Mouse (Mus musculus) neural tube, embryonic 15.5 days (tissue): Measurements from ENCODE around the gene Etv6. TPM values are rescaled to one million over a fixed set of nuclear protein-coding genes. Genes with fewer than 3 reads are reported as not detected.

ENCODE experiments used
- ATAC-seq: fragments of 200-750 bp; cut with Nextera tagmentation; 2 replicates; pipeline ENCODE4 v1.8.0; 2017; ENCODE audit warnings: mild to moderate bottlenecking, moderate TSS enrichment, moderate library complexity; ENCODE audit not compliant: low FRiP score
- H3K27ac ChIP-seq: fragments of 300-500 bp; sonication (generic); replicated peaks from 2 replicates; pipeline ENCODE4 v1.5.1; 2015; ENCODE audit warnings: mild to moderate bottlenecking, inconsistent platforms
- H3K27me3 ChIP-seq: fragments of 300-500 bp; sonication (generic); replicated peaks from 2 replicates; pipeline ENCODE4 v1.6.1; 2015; ENCODE audit warnings: inconsistent platforms
- H3K36me3 ChIP-seq: fragments of 300-500 bp; sonication (generic); 2 replicates; pipeline ENCODE4 v1.6.1; 2015; ENCODE audit warnings: inconsistent platforms
- H3K4me1 ChIP-seq: fragments of 300-500 bp; sonication (generic); 2 replicates; pipeline ENCODE4 v1.6.1; 2015; ENCODE audit warnings: inconsistent platforms
- H3K4me2 ChIP-seq: fragments of 300-500 bp; sonication (generic); 2 replicates; pipeline ENCODE4 v1.6.1; 2015; ENCODE audit warnings: inconsistent platforms, mild to moderate bottlenecking, moderate library complexity
- H3K4me3 ChIP-seq: fragments of 300-500 bp; sonication (generic); replicated peaks from 2 replicates; pipeline ENCODE4 v1.5.1; 2015; ENCODE audit warnings: mild to moderate bottlenecking, inconsistent platforms
- H3K9ac ChIP-seq: fragments of 300-500 bp; sonication (generic); replicated peaks from 2 replicates; pipeline ENCODE4 v1.6.1; 2015; ENCODE audit warnings: mild to moderate bottlenecking, inconsistent platforms
- H3K9me3 ChIP-seq: fragments of 300-500 bp; sonication (generic); replicated peaks from 2 replicates; pipeline ENCODE4 v1.6.1; 2016; ENCODE audit warnings: inconsistent platforms
- WGBS: fragments of 180-500 bp; shearing (Covaris S2); methylation state at CpG from one replicate; pipeline ENCODE4 v1.1.7; 2015; ENCODE audit warnings: mixed read lengths; 5-methylcytosine and 5-hydroxymethylcytosine counted together
- polyA plus RNA-seq: library from polyadenylated mRNA; unstranded; fragments of >200 nt; fragmentation: Nextera tagmentation; extraction: Ambion mirVana; gene quantifications from 2 replicates; pipeline ENCODE4 v1.2.1, GENCODE M21; 2015

The Etv6 gene
- polyA plus RNA-seq, 1 experiment from 2014 or later: 5.8 TPM

DNA sequence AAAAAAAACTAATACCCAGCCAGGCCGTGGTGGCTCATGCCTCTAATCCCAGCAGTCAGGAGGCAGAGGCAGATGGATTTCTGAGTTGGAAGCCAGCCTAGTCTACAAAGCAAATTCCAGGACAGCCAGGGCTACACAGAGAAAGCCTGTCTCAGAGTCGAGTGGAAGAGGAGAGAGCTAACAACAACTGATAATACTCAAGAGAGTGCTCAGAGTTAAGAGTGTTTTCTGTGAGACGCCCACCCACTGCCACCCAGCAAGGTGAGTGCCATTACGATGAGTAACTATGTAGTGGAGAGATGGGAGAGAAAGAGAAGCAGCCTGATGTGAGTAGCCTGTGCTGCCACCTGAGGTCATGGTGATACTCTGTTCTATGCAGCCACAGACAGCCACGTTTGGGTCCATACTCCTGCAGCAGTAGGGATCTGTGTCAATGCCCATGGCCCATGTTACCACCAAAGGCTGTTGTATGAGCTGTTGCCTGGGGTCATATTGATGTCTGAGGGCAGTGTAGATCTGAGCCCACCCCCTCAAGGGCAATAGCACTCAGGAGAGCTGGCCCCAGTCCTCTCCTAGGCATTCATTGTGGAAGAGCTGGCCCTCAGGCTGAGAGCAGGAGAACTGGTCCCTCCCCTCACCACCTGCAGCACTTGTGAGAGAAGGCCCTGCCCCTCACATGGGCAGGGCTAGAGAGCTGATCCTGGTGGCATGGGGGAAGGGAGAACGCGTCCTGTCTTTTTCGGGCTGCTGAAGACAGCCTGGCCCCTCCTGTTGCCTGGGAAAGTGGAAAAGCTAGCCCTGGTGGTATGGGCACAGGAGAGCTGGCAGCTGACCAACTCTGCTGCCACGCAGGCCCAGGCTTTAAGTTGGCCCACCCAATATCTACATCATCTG lies 258.4 kb downstream of the Etv6 start:
- Histone ChIP-seq H3K27me3 (no peaks in the 10 kb centered on the region), H3K27ac (no peak overlapping the region), H3K9me3 (no peaks in the 10 kb centered on the region), H3K36me3 (no peaks in the 10 kb centered on the region), H3K4me3 (no peak overlapping the region), H3K4me1 (no peaks in the 10 kb centered on the region), H3K4me2 (no peak overlapping the region), H3K9ac (no peak overlapping the region)
- ATAC-seq: no peak; the same call in 1 of the 2 replicates
- 51% methylated on average over 9 of the region's 9 CpGs for WGBS

GRCm38 (mm10) chr6:134297884-134298619 lies 262.6 kb downstream of the Etv6 start:
- H3K4me3 ChIP-seq: no peak overlapping the region
- no peaks in the 10 kb centered on the region for H3K27me3 ChIP-seq
- no peak overlapping the region for H3K9ac ChIP-seq
- 87% methylated on average over 13 of the region's 13 CpGs for WGBS
- no peak overlapping the region for H3K27ac ChIP-seq
- H3K9me3 ChIP-seq: no peaks in the 10 kb centered on the region
- no peaks in the 10 kb centered on the region for H3K36me3 ChIP-seq
- H3K4me1 ChIP-seq: no peaks in the 10 kb centered on the region
- H3K4me2 ChIP-seq: no peak overlapping the region
- no peak for ATAC-seq

DNA sequence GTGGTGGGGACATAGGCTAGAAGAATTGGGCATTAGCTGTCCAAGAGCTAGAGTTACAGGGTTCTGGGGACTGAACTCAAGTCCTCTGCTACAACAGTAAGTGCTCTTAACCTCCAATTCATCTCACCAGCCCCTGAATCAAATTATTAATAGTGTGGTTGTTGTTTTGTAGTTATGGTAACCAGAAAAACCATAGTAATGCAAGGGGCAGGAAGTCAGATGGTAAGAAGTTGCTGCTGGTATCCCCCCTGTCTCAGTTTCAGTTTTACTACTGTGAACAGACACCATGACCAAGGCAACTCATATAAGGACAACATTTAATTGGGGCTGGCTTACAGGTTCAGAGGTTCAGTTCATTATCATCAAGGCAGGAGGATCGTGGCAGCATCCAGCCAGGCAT lies 266.5 kb downstream of the Etv6 start:
- Histone ChIP-seq H3K4me1 (no peaks in the 10 kb centered on the region), H3K36me3 (no peaks in the 10 kb centered on the region)

DNA sequence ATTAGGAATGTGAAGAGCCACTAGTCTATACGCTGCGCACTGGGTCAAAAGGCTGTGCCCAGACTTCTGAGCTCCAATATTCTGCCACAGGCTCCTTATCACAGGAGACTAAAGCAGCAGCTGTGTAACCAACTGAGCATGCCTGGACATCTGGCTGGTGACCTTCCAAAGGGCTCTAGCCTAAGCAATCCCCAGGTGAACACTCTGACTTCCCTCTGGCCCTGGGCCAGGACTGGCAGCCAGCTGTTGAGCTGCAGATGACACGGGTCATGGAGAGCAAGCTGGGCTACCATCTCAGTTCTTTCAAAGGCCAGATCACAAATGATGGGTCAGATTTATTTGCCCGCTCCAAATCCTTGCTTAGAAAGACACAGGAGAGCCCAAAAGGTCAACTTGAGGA lies 275.8 kb downstream of the Etv6 start:
- Histone ChIP-seq H3K4me1 (no peaks in the 10 kb centered on the region), H3K4me2 (no peak overlapping the region), H3K36me3 (no peaks in the 10 kb centered on the region), H3K9me3 (no peaks in the 10 kb centered on the region), H3K27me3 (no peaks in the 10 kb centered on the region), H3K27ac (no peak overlapping the region), H3K9ac (no peak overlapping the region), H3K4me3 (no peak overlapping the region)
- ATAC-seq: no peak
- 95% methylated on average over 4 of the region's 4 CpGs for WGBS

More for the DNA sequence above, 266.5 kb downstream of the Etv6 start:
- no peaks in the 10 kb centered on the region for H3K27me3 ChIP-seq
- ATAC-seq: no peak
- 80% methylated on average over 1 of the region's 1 CpGs for WGBS
- H3K27ac ChIP-seq: no peak overlapping the region
- no peak overlapping the region for H3K9ac ChIP-seq
- H3K4me2 ChIP-seq: no peak overlapping the region
- H3K9me3 ChIP-seq: no peaks in the 10 kb centered on the region
- no peak overlapping the region for H3K4me3 ChIP-seq

GRCm38 (mm10) chr6:134312571-134312970 lies 277.1 kb downstream of the Etv6 start:
- no peak for ATAC-seq
- 92% methylated on average over 8 of the region's 8 CpGs for WGBS
- Histone ChIP-seq H3K9ac (no peak overlapping the region), H3K4me3 (no peak overlapping the region), H3K4me2 (no peak overlapping the region), H3K9me3 (no peaks in the 10 kb centered on the region), H3K27ac (no peak overlapping the region), H3K4me1 (no peaks in the 10 kb centered on the region), H3K27me3 (no peaks in the 10 kb centered on the region), H3K36me3 (no peaks in the 10 kb centered on the region)

- H3K9me3 ChIP-seq: no peaks in the 10 kb centered on the region
- H3K4me3 ChIP-seq: no peak overlapping the region
- H3K4me2 ChIP-seq: no peak overlapping the region
- H3K4me1 ChIP-seq: no peaks in the 10 kb centered on the region
- H3K36me3 ChIP-seq: no peaks in the 10 kb centered on the region
- no peak for ATAC-seq
- H3K27me3 ChIP-seq: no peaks in the 10 kb centered on the region
- no peak overlapping the region for H3K9ac ChIP-seq
- no peak overlapping the region for H3K27ac ChIP-seq
- 93% methylated on average over 13 of the region's 13 CpGs for WGBS
These were observed 281.9 kb downstream of the Etv6 start for GRCm38 (mm10) chr6:134317371-134317770.

Other genes starting within 250 kb of the Etv6 start
- gene Kap, start 181.9 kb upstream of the Etv6 start, polyA plus RNA-seq: not detected in 2 replicates